Mouse (Mus musculus) MEL (cell line): Measurements from ENCODE around the gene Sppl2a.

Experiments used
- CHD2 ChIP-seq: IDR thresholded peaks from 2 replicates; pipeline ENCODE4 v1.6.1; 2011; ENCODE audit warnings: low read length, improper control_type of control experiment
- SIN3A ChIP-seq: IDR thresholded peaks from 2 replicates; pipeline ENCODE4 v1.6.1; 2012; ENCODE audit warnings: low read length, improper control_type of control experiment, inconsistent platforms

GRCm38 (mm10) chr2:126892316-126892715 is 40.7 kb downstream of the Sppl2a start:
- TF ChIP-seq SIN3A, result no peak
- no peak for TF ChIP-seq CHD2
